8 mouse cellular contexts compared by ENCODE assay signal in the genomic region with DNA sequence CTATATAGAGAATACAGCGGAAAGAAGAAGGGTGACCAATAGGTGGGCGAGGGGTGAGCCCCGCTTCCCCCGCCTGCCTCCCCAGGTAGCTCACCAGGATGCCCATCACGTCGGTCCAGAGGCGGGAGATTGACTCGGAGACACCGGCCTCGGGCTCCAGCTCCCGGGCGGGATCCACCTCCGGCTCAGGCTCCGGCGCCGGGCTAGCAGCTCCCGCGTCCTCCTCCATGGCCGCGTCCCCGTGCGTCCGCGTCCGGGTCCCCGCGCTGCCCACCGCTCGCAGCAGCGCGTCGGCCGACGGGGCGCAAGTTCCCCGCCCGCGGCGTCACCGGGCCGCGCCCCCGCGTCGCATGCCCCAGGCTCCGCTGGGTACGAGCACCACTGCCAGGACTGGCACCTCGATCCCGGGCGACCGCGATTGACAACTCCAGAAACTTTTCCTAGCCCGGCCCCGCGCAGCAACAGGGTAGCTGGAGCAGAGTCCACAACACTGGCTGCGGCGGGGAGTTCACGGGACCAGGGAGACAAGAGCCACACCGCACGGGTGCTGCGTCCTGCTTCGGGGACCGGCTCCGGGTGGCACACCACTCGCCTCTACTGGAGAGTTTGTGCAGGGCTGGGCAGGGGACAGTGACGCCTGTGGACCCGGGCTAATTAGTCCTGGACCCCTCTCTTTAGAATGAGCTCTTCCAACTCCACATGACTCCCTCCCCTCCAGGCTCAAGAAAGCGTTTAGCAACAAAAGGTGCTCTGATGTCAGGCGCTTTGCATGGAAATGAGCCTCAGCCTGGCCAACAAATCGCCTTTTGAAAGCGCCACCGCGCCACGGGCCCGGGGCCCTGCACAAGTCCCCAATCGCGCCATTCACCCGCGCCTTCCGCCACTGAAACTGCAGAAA. TPM values are rescaled to one million over a fixed set of nuclear protein-coding genes. Genes with fewer than 3 reads are reported as not detected.
DNase-seq lines count a peak whose midpoint lies in the region; ATAC-seq lines count a peak whose summit lies in the region.

Gene Sash1 (minus strand): TSS at position 441 of the 898 bp plus-strand sequence.

- peak; percentile 92 for ATAC-seq in hindbrain, embryonic 14.5 days (ENCODE audit: low FRiP score)

- no peaks in the 10 kb centered on the region for H3K36me3 ChIP-seq in hindbrain, embryonic 14.5 days (replicated peaks; ENCODE audit: control insufficient read depth, insufficient read depth)

- peak; percentile 77 for DNase-seq in WW6 (ENCODE audit: low read depth, low spot score)
- DNase-seq in cerebellum, postnatal 25 days, result peak; percentile 57 to 65
- DNase-seq in gastrocnemius, adult 18-20 months (ENCODE audit: low spot score), result peak; percentile 74
- DNase-seq in hindbrain, embryonic 14.5 days (ENCODE audit: low spot score), result peak; percentile 74
- peak; percentile 77 to 78 for DNase-seq in layer of hippocampus, postnatal 36 days
- peak; percentile 90 for DNase-seq in lung, postnatal 14 days
- DNase-seq in retina, embryonic 14.5 days (ENCODE audit: low spot score), result peak; percentile 87
- DNase-seq in thymus, postnatal 25 days, result peak; percentile 15

- peak within 1 kb of the TSS; percentile 42 for H3K9ac ChIP-seq in hindbrain, embryonic 14.5 days

- peak within 1 kb of the TSS; percentile 60 for H3K4me3 ChIP-seq in hindbrain, embryonic 14.5 days (replicated peaks; ENCODE audit: low read length)

- no peaks in the 10 kb centered on the region for H3K9me3 ChIP-seq in hindbrain, embryonic 14.5 days (ENCODE audit: control insufficient read depth, low read length)

- peaks cover 15% of the 10 kb centered on the region for H3K27me3 ChIP-seq in hindbrain, embryonic 14.5 days (ENCODE audit: control insufficient read depth, insufficient read depth, low read length)

- peak within 1 kb of the TSS; percentile 69 for H3K27ac ChIP-seq in hindbrain, embryonic 14.5 days

- WGBS in hindbrain, embryonic 14.5 days, result under 1% methylated on average over 79 of the region's 80 CpGs

- H3K4me2 ChIP-seq in hindbrain, embryonic 14.5 days (replicated peaks), result peak within 1 kb of the TSS; percentile 90

- peaks cover 4% of the 10 kb centered on the region; the same call in 1 of the 2 replicates for H3K4me1 ChIP-seq in hindbrain, embryonic 14.5 days (replicated peaks; ENCODE audit: control insufficient read depth, insufficient read depth, low read length)

RNA-seq across cellular contexts. Expression of gene Sash1, which starts in this region (rescaled TPM):
- total RNA-seq in gastrocnemius, adult 18-20 months (2021), result 10 to 100 TPM; 12.3 to 15.8 TPM
- polyA plus RNA-seq in hindbrain, embryonic 14.5 days (2014; fragmentation: Nextera tagmentation; extraction: Ambion mirVana), result 4.0 and 5.3 TPM in 2 replicates
- 10 to 100 TPM; 79.8 to 81.5 TPM for total RNA-seq in layer of hippocampus, postnatal 36 days (2021)

Comparison
In these comparisons a context has a peak if more than half of its experiments do, and no peak if none do; other contexts are left out.
1. Peak in every context shown above with its lines: DNase-seq, ATAC-seq, H3K4me3 ChIP-seq and H3K27ac ChIP-seq.
2. RNA of gene Sash1 (total RNA-seq): 79.8 to 81.5 TPM in layer of hippocampus, postnatal 36 days; 12.3 to 15.8 TPM in gastrocnemius, adult 18-20 months; every median in the first group is over 4 times any median in the second.
3. DNase-seq: peak in every context shown above with its lines; median percentile 90 in lung, postnatal 14 days; 87 in retina, embryonic 14.5 days; 78 in layer of hippocampus, postnatal 36 days; 77 in WW6; 74 in gastrocnemius, adult 18-20 months; 74 in hindbrain, embryonic 14.5 days; 61 in cerebellum, postnatal 25 days; 15 in thymus, postnatal 25 days.